Mouse (Mus musculus): ENCODE data around the gene Polr3g.

DNA sequence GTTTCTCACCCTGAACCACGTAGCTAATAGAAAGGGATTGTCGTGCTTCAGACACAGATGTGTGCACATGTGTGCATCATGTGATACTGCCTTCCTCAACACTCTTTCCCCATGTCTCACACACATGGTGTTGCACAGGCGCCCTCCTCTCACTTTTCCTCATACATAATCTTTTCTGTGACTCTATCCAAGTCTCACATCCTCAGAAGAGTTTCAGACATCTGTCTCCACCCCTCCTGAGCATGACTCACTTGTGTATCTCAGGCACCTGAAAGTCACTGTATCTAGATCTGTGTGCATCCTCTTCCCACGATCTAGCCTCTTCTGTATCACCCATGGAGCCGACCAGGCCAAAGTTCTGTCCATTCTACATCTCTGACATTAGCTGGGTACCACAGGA is 43.1 kb downstream of the Polr3g start:
- no peak for TF ChIP-seq CTCF (IDR thresholded peaks at IDR 0.05; ENCODE audit: low read depth)
- TF ChIP-seq EP300 (IDR thresholded peaks at IDR 0.05; ENCODE audit: low read depth), result no peak

Measured in liver, embryonic 14.5 days (tissue).